In genomic region chr14:60882106-60882505, GRCm38 (mm10) we compare ENCODE assay signal across 24 mouse cellular contexts.
"Had no signal": no experiment of that assay in that cellular context is flagged by ENCODE, and none has a peak within 500 bp of the region (broad histone marks: within the 10 kb centered on the region; RNA-seq: fewer than 3 reads in every experiment).

No protein-coding gene starts in this region.

- H3K27me3 ChIP-seq: heart, embryonic 13.5 days; heart, embryonic 15.5 days; hindbrain, embryonic 13.5 days; hindbrain, embryonic 15.5 days; kidney, embryonic 15.5 days; limb, embryonic 13.5 days; limb, embryonic 15.5 days; liver, embryonic 12.5 days had no signal

- DNase-seq: gastrocnemius, postnatal 14 days; gastrocnemius, postnatal 36 days; heart, adult 11 months; heart, adult 2 months; heart, postnatal 14 days; heart, postnatal 36 days; kidney, adult 11 months; kidney, adult 2 months; kidney, adult 9 months; kidney, postnatal 14 days; kidney, postnatal 36 days; left cerebral cortex, postnatal 4 days; lung, adult 18-20 months had no signal

- H3K27ac ChIP-seq: heart, adult 2 months; heart, embryonic 13.5 days; heart, embryonic 15.5 days; hindbrain, embryonic 13.5 days; hindbrain, embryonic 15.5 days; hindbrain, postnatal 0 days; kidney, embryonic 15.5 days; kidney, postnatal 0 days; limb, embryonic 13.5 days; limb, embryonic 15.5 days; liver, embryonic 12.5 days; liver, embryonic 14.5 days had no signal

- H3K4me3 ChIP-seq: heart, adult 2 months; heart, embryonic 13.5 days; heart, embryonic 15.5 days; hindbrain, embryonic 13.5 days; hindbrain, embryonic 15.5 days; kidney, embryonic 15.5 days; limb, embryonic 13.5 days; limb, embryonic 15.5 days; liver, embryonic 12.5 days had no signal

- H3K4me1 ChIP-seq: heart, embryonic 13.5 days; heart, embryonic 15.5 days; hindbrain, embryonic 15.5 days; limb, embryonic 13.5 days; limb, embryonic 15.5 days; liver, embryonic 12.5 days had no signal
